Mouse (Mus musculus) CH12.LX (cell line): ENCODE data around the gene Cep44.

Source experiments
- BHLHE40 ChIP-seq: IDR thresholded peaks from 2 replicates; pipeline ENCODE4 v1.6.1; 2011; ENCODE audit warnings: mild to moderate bottlenecking, low read depth, low read length, improper control_type of control experiment
- CHD1 ChIP-seq: IDR thresholded peaks from 2 replicates; pipeline ENCODE4 v1.6.1; 2012; ENCODE audit warnings: low read depth, low read length, improper control_type of control experiment, inconsistent platforms
- CTCF ChIP-seq, 2 experiments: IDR thresholded peaks in 1 of 2; conservative IDR thresholded peaks in 1 of 2; 2 replicates each; pipeline ENCODE4 v1.5.1; 2011 to 2012; ENCODE audit warnings: low read depth in 2 of 2, low read length in 2 of 2, improper control_type of control experiment in 1 of 2, inconsistent platforms in 1 of 2, mild to moderate bottlenecking in 1 of 2, moderate library complexity in 1 of 2
- EP300 ChIP-seq: IDR thresholded peaks from 2 replicates; pipeline ENCODE4 v1.6.1; 2011; ENCODE audit warnings: low read length, improper control_type of control experiment
- ETS1 ChIP-seq: conservative IDR thresholded peaks from 2 replicates; pipeline ENCODE4 v1.6.1; 2012; ENCODE audit warnings: low read depth, mild to moderate bottlenecking, inconsistent platforms, low read length, improper control_type of control experiment, moderate library complexity
- HCFC1 ChIP-seq: IDR thresholded peaks from 2 replicates; pipeline ENCODE4 v1.6.1; 2012; ENCODE audit warnings: low read depth, mild to moderate bottlenecking, inconsistent platforms, low read length, improper control_type of control experiment
- MAFK ChIP-seq: IDR thresholded peaks from 2 replicates; pipeline ENCODE4 v1.6.1; 2011; ENCODE audit warnings: low read length, improper control_type of control experiment; ENCODE audit not compliant: insufficient replicate concordance
- NRF1 ChIP-seq: IDR thresholded peaks from 2 replicates; pipeline ENCODE4 v1.6.1; 2014; ENCODE audit warnings: low read depth, mild to moderate bottlenecking, inconsistent platforms, low read length, improper control_type of control experiment, moderate library complexity
- PAX5 ChIP-seq: IDR thresholded peaks from 2 replicates; pipeline ENCODE4 v1.6.1; 2012; ENCODE audit warnings: low read length, inconsistent platforms, mixed read lengths
- POLR2A ChIP-seq: IDR thresholded peaks from 2 replicates; pipeline ENCODE4 v1.6.1; 2011; ENCODE audit warnings: low read depth, mild to moderate bottlenecking, improper control_type of control experiment, low read length
- POLR2AphosphoS2 ChIP-seq: IDR thresholded peaks from 2 replicates; pipeline ENCODE4 v1.6.1; 2011; ENCODE audit warnings: low read depth, low read length, improper control_type of control experiment
- UBTF ChIP-seq: IDR thresholded peaks from 2 replicates; pipeline ENCODE4 v1.6.1; 2012; ENCODE audit warnings: low read depth, mild to moderate bottlenecking, inconsistent platforms, low read length, improper control_type of control experiment, moderate library complexity
- ZKSCAN1 ChIP-seq: IDR thresholded peaks from 2 replicates; pipeline ENCODE4 v1.6.1; 2012; ENCODE audit warnings: low read depth, inconsistent platforms, low read length, improper control_type of control experiment, borderline replicate concordance
- ZNF384 ChIP-seq: IDR thresholded peaks from 2 replicates; pipeline ENCODE4 v1.6.1; 2012; ENCODE audit warnings: low read depth, low read length, improper control_type of control experiment, inconsistent platforms

- no peak for TF ChIP-seq POLR2A
- no peak for TF ChIP-seq ZKSCAN1
- TF ChIP-seq CTCF (conservative IDR thresholded peaks at IDR 0.05 in 1 of 2, IDR thresholded peaks at IDR 0.05 in 1 of 2; ENCODE audit: low read depth in 2 of 2, low read length in 2 of 2), result no peak
- TF ChIP-seq EP300, result no peak
- no peak for TF ChIP-seq POLR2AphosphoS2
- no peak for TF ChIP-seq ZNF384
- no peak for TF ChIP-seq ETS1
- no peak for TF ChIP-seq HCFC1
- no peak for TF ChIP-seq BHLHE40
- TF ChIP-seq UBTF, result no peak
- no peak for TF ChIP-seq CHD1
- TF ChIP-seq PAX5, result no peak
- TF ChIP-seq NRF1, result no peak
- no peak for TF ChIP-seq MAFK
These were observed 40.7 kb upstream of the Cep44 start for GRCm38 (mm10) chr8:56591502-56591901.
